Mouse (Mus musculus): ENCODE measurements at regions not wholly inside any gene's neighbourhood (a gene's known extent, or its start where the extent isn't known, plus 50 kb on each side); places are given as distances from the start of the nearest gene placed in this dataset.
A peak's percentile ranks its signal among the peaks of the same experiment; 100 is the strongest.
"Not testable (repeated sequence)": the region's sequence is repeated elsewhere in the genome, so short reads cannot be mapped to it uniquely, and the experiment has no call there.

GRCm38 (mm10) chr13:4935940-4936339, 327.0 kb upstream of the Akr1e1 start:
- H3K27ac ChIP-seq = no peak overlapping the region
- no peaks in the 10 kb centered on the region for H3K27me3 ChIP-seq
- H3K36me3 ChIP-seq = no peaks in the 10 kb centered on the region
- WGBS = 76% methylated on average over 4 of the region's 4 CpGs
- no peak overlapping the region for H3K4me3 ChIP-seq (replicated peaks)
- no peak overlapping the region for H3K9ac ChIP-seq (replicated peaks)
- no peaks in the 10 kb centered on the region for H3K4me1 ChIP-seq (replicated peaks)
- no peak overlapping the region for H3K4me2 ChIP-seq
- H3K9me3 ChIP-seq = no peaks in the 10 kb centered on the region
- ATAC-seq (ENCODE audit: insufficient number of reproducible peaks, insufficient read depth, low FRiP score, low TSS enrichment, low read depth) = no peak

GRCm38 (mm10) chr13:4939849-4940248, 330.9 kb upstream of the Akr1e1 start:
- no peak overlapping the region for H3K9ac ChIP-seq (replicated peaks)
- H3K36me3 ChIP-seq = no peaks in the 10 kb centered on the region
- H3K27ac ChIP-seq = no peak overlapping the region
- no peaks in the 10 kb centered on the region for H3K9me3 ChIP-seq
- no peaks in the 10 kb centered on the region for H3K27me3 ChIP-seq
- ATAC-seq (ENCODE audit: insufficient number of reproducible peaks, insufficient read depth, low FRiP score, low TSS enrichment, low read depth) = no peak
- H3K4me2 ChIP-seq = no peak overlapping the region
- H3K4me1 ChIP-seq (replicated peaks) = no peaks in the 10 kb centered on the region
- H3K4me3 ChIP-seq (replicated peaks) = no peak overlapping the region

DNA sequence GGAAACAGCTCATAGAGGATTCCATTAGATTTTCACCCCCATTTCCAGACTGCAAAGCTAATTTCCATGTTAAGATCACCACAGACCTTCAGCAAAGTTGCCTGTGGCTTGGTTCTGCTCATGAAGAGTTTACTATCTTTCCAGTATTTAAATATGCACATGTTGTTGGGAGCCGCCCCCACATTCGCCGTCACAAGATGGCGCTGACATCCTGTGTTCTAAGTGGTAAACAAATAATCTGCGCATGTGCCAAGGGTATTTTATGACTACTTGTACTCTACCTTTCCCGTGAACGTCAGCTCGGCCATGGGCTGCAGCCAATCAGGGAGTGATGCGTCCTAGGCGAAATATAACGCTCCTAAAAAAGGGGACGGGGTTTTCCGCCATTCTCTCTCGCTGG, 333.5 kb upstream of the Akr1e1 start:
- H3K9ac ChIP-seq (replicated peaks); H3K4me3 ChIP-seq (replicated peaks); H3K36me3 ChIP-seq; H3K27ac ChIP-seq; ATAC-seq (ENCODE audit: insufficient number of reproducible peaks, insufficient read depth, low FRiP score, low TSS enrichment, low read depth); H3K9me3 ChIP-seq; H3K4me2 ChIP-seq; H3K4me1 ChIP-seq (replicated peaks); H3K27me3 ChIP-seq: not testable (repeated sequence)
- 21% methylated on average over 5 of the region's 14 CpGs for WGBS

DNA sequence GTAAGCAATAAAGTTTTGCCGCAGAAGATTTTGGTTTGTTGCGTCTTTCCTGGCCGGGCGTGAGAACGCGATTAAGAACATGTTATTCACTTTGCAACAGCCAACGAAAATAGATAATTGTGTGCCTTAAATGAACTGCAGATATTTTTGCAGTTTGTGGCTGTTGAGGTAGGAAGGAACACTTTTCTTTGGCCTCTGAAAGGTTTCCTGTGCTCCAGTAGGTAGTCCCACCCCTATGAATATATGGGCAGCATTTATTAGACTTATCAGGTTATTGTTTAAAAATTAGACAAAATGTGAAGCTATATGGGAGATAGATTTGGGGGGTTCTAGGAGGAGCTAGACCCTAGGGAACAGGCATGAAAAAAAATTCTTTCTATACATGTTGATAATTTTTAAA, 334.1 kb upstream of the Akr1e1 start:
- Histone ChIP-seq H3K27ac (no peak overlapping the region), H3K9me3 (no peaks in the 10 kb centered on the region), H3K4me1 (replicated peaks) (no peaks in the 10 kb centered on the region), H3K9ac (replicated peaks) (0 out of 2 replicates have a peak overlapping the region, but pooled peaks have one; percentile 27), H3K4me2 (peak overlapping the region; percentile 51), H3K36me3 (no peaks in the 10 kb centered on the region), H3K27me3 (no peaks in the 10 kb centered on the region), H3K4me3 (replicated peaks) (peak overlapping the region; percentile 37)
- no peak for ATAC-seq (ENCODE audit: insufficient number of reproducible peaks, insufficient read depth, low FRiP score, low TSS enrichment, low read depth)
- WGBS = 26% methylated on average over 7 of the region's 7 CpGs

DNA sequence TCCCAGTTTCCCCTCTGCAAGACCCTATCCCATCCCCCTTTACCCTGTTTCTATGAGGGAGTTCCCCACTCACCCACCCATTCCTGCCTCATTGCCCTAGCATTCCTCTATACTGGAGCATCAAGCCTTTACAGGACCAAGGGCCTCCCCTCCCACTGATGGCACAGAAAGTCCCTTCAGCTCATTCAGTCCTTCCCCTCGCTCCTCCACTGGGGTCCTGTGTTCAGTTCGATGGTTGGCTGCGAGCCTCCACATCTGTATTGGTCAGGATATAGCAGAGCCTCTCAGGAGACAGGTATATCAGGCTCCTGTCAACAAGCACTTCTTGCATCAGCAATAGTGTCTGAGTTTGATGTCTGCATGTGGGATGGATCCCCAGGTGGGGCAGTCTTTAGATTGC, 346.4 kb upstream of the Akr1e1 start:
- no peaks in the 10 kb centered on the region for H3K27me3 ChIP-seq
- no peak overlapping the region for H3K4me2 ChIP-seq
- H3K27ac ChIP-seq = no peak overlapping the region
- H3K36me3 ChIP-seq = no peaks in the 10 kb centered on the region
- no peak overlapping the region for H3K9ac ChIP-seq (replicated peaks)
- no peak for ATAC-seq (ENCODE audit: insufficient number of reproducible peaks, insufficient read depth, low FRiP score, low TSS enrichment, low read depth)
- H3K4me3 ChIP-seq (replicated peaks) = no peak overlapping the region
- WGBS = 91% methylated on average over 3 of the region's 3 CpGs
- H3K4me1 ChIP-seq (replicated peaks) = no peaks in the 10 kb centered on the region
- H3K9me3 ChIP-seq = 0 out of 2 replicates have a peak, but pooled peaks cover 4% of the 10 kb centered on the region

- no peak for ATAC-seq (ENCODE audit: insufficient number of reproducible peaks, insufficient read depth, low FRiP score, low TSS enrichment, low read depth)
- Histone ChIP-seq H3K27ac (no peak overlapping the region), H3K27me3 (no peaks in the 10 kb centered on the region), H3K4me1 (replicated peaks) (no peaks in the 10 kb centered on the region), H3K9me3 (no peaks in the 10 kb centered on the region), H3K9ac (replicated peaks) (no peak overlapping the region), H3K4me2 (no peak overlapping the region), H3K4me3 (replicated peaks) (no peak overlapping the region), H3K36me3 (no peaks in the 10 kb centered on the region)
Measured at GRCm38 (mm10) chr13:4964824-4965223, 355.9 kb upstream of the Akr1e1 start.

DNA sequence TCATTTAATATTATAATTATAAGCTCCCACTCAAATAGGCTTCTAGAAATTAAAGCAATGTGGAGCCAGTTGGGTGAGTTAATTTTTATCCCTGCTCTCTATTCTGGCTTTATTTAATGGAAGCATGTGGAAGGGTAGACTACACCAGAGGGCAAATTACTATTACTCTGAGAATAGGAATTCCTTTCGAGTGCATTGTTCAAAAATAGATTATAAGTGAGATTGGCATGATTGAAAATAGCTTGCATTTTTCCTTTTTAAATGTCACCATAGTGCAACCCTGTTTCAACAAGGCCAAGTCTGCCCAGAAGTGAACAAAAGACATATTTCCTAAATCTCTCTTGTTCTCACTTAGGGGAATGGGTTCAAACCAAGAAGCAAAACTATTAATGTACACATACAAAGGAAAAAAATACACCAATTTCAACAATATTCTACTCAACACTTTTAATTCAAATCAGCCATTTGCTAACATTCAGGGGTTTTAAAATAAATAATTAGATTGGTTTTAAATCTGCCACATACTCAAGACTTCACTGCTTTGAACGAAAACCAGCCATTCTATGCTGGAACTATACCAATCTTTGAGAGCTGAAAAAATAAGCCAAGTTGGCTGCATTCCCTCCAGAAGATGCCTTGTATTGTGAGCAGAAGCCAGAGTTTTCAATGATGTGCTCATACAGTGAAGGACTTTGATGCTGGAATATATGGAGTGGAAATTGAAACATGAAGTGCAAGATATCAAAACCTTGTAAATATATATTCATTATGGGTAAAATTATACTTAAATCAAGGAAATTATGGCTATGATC, 361.3 kb upstream of the Akr1e1 start:
- H3K4me3 ChIP-seq (replicated peaks) = no peak overlapping the region
- no peaks in the 10 kb centered on the region for H3K27me3 ChIP-seq
- H3K9me3 ChIP-seq = no peaks in the 10 kb centered on the region
- no peak overlapping the region for H3K4me2 ChIP-seq
- H3K9ac ChIP-seq (replicated peaks) = no peak overlapping the region
- H3K27ac ChIP-seq = no peak overlapping the region
- H3K36me3 ChIP-seq = no peaks in the 10 kb centered on the region
- no peak for ATAC-seq (ENCODE audit: insufficient number of reproducible peaks, insufficient read depth, low FRiP score, low TSS enrichment, low read depth)
- H3K4me1 ChIP-seq (replicated peaks) = 0 out of 2 replicates have a peak, but pooled peaks cover 4% of the 10 kb centered on the region
- 73% methylated on average over 2 of the region's 2 CpGs for WGBS

DNA sequence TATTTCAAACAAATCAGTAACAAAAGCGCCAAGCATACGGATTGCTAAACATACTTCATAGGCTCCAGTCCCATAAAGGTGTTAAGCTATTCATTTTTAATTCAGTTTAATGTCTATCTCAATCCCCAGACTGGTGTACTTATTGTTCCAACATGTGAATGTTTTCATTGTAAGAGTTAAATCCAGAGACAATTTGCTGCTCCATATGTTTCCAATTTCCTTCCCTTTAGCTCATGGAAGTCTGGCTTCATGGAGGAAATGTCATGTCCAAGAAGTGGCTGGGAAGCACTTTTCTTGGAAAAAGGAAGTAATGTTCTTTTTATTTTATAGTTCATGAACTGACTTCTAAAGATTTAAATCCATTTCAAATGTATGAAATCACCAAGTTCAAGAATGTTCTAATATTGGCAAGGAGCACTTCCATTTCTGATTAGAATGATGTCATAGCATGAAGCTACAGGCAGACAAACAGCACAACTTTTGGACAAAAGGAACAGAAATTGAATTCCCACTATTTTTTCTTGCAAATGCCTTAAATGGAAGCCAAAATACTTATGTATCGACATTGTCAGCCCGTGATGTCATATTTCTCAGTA, 362.6 kb upstream of the Akr1e1 start:
- no peak overlapping the region for H3K4me3 ChIP-seq (replicated peaks)
- no peak overlapping the region for H3K27ac ChIP-seq
- no peak overlapping the region for H3K9ac ChIP-seq (replicated peaks)
- H3K4me1 ChIP-seq (replicated peaks) = 0 out of 2 replicates have a peak, but pooled peaks cover 4% of the 10 kb centered on the region
- no peaks in the 10 kb centered on the region for H3K9me3 ChIP-seq
- no peaks in the 10 kb centered on the region for H3K27me3 ChIP-seq
- WGBS = 53% methylated on average over 4 of the region's 4 CpGs
- H3K4me2 ChIP-seq = no peak overlapping the region
- no peak for ATAC-seq (ENCODE audit: insufficient number of reproducible peaks, insufficient read depth, low FRiP score, low TSS enrichment, low read depth)
- no peaks in the 10 kb centered on the region for H3K36me3 ChIP-seq

GRCm38 (mm10) chr13:4992876-4993275, 383.9 kb upstream of the Akr1e1 start:
- no peak overlapping the region for H3K4me3 ChIP-seq (replicated peaks)
- H3K27ac ChIP-seq = no peak overlapping the region
- H3K27me3 ChIP-seq = no peaks in the 10 kb centered on the region
- no peak for ATAC-seq (ENCODE audit: insufficient number of reproducible peaks, insufficient read depth, low FRiP score, low TSS enrichment, low read depth)
- H3K4me2 ChIP-seq = no peak overlapping the region
- no peaks in the 10 kb centered on the region for H3K4me1 ChIP-seq (replicated peaks)
- no peaks in the 10 kb centered on the region for H3K9me3 ChIP-seq
- H3K9ac ChIP-seq (replicated peaks) = no peak overlapping the region
- 78% methylated on average over 1 of the region's 1 CpGs for WGBS
- no peaks in the 10 kb centered on the region for H3K36me3 ChIP-seq

DNA sequence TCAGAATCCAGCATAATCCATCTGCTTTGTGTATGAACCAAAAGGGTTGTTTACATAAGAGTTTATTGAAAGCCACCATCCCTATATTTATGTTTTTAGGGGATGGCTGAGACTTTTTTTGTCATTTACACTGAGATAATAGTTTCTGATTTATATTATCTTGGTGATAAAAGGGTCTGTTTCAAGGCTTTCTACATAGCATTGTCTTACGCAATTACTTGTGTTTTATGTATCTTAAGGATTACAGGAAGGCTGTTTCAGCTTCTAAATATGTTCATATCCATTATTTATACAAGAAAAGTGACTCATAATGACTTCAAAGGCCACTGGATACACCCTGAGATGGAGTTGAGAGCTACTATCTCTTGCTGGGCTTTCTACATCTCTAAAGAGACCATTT, 399.3 kb upstream of the Akr1e1 start:
- WGBS = 89% methylated on average over 1 of the region's 1 CpGs
- H3K27me3 ChIP-seq = no peaks in the 10 kb centered on the region
- no peaks in the 10 kb centered on the region for H3K36me3 ChIP-seq
- no peaks in the 10 kb centered on the region for H3K4me1 ChIP-seq (replicated peaks)
- no peak overlapping the region for H3K27ac ChIP-seq
- no peak overlapping the region for H3K4me3 ChIP-seq (replicated peaks)
- no peak for ATAC-seq (ENCODE audit: insufficient number of reproducible peaks, insufficient read depth, low FRiP score, low TSS enrichment, low read depth)
- no peaks in the 10 kb centered on the region for H3K9me3 ChIP-seq
- H3K4me2 ChIP-seq = no peak overlapping the region
- no peak overlapping the region for H3K9ac ChIP-seq (replicated peaks)

GRCm38 (mm10) chr13:5022439-5022838, 413.5 kb upstream of the Akr1e1 start:
- Histone ChIP-seq H3K9ac (replicated peaks) (no peak overlapping the region), H3K36me3 (no peaks in the 10 kb centered on the region), H3K4me1 (replicated peaks) (no peaks in the 10 kb centered on the region), H3K4me2 (no peak overlapping the region), H3K9me3 (no peaks in the 10 kb centered on the region), H3K27me3 (no peaks in the 10 kb centered on the region), H3K27ac (no peak overlapping the region), H3K4me3 (replicated peaks) (no peak overlapping the region)
- no peak for ATAC-seq (ENCODE audit: insufficient number of reproducible peaks, insufficient read depth, low FRiP score, low TSS enrichment, low read depth)
- WGBS = 91% methylated on average over 7 of the region's 7 CpGs

DNA sequence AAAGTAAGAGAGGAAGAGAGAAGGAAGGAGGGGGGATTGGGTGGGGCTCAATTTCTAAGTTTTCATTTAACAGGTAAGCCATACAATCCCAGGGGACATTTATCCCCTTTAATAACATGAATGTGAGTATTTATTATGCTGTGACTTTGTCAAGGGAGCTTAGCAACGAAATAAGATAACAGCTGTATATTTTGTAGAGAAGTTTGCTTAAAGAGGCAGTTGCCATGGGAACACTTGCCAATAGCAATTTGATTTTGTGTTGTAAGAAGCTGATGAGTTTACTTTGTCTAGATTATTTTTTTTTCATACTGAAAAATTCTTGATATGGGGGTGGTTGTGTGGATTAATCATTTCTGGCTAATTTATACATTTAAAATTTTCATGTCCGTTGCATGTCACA, 450.9 kb upstream of the Akr1e1 start:
- 74% methylated on average over 2 of the region's 2 CpGs for WGBS
- Histone ChIP-seq H3K4me3 (replicated peaks) (no peak overlapping the region), H3K4me2 (no peak overlapping the region), H3K4me1 (replicated peaks) (no peaks in the 10 kb centered on the region), H3K9me3 (no peaks in the 10 kb centered on the region), H3K9ac (replicated peaks) (no peak overlapping the region), H3K27ac (no peak overlapping the region), H3K36me3 (no peaks in the 10 kb centered on the region), H3K27me3 (no peaks in the 10 kb centered on the region)
- no peak for ATAC-seq (ENCODE audit: insufficient number of reproducible peaks, insufficient read depth, low FRiP score, low TSS enrichment, low read depth)
